Mouse (Mus musculus) liver, adult (tissue): ENCODE data around the gene Slc26a1.

Experiments
- GATA4 ChIP-seq: IDR thresholded peaks from 2 replicates; pipeline ENCODE4 v1.6.1; 2014; ENCODE audit warnings: mild to moderate bottlenecking, low read length; ENCODE audit not compliant: insufficient replicate concordance

The Slc26a1 gene

GRCm38 (mm10) chr5:108670785-108671184, 4.6 kb downstream of the Slc26a1 start:
- TF ChIP-seq GATA4, result no peak

- no peak for TF ChIP-seq GATA4
Observed at GRCm38 (mm10) chr5:108669986-108670385, 5.4 kb downstream of the Slc26a1 start.

- no peak for TF ChIP-seq GATA4
Observed at GRCm38 (mm10) chr5:108668977-108669936, 6.1 kb downstream of the Slc26a1 start, which contains the start of gene Dgkq. Gene Dgkq, minus strand, starts transcription at chr5:108669672.

GRCm38 (mm10) chr5:108668387-108668932, 6.9 kb downstream of the Slc26a1 start:
- TF ChIP-seq GATA4, result no peak

- no peak for TF ChIP-seq GATA4
Observed at GRCm38 (mm10) chr5:108667370-108667769, 8.0 kb downstream of the Slc26a1 start.

- TF ChIP-seq GATA4, result no peak
Observed at GRCm38 (mm10) chr5:108665066-108665465, 10.3 kb downstream of the Slc26a1 start.

GRCm38 (mm10) chr5:108662772-108663171, 12.6 kb downstream of the Slc26a1 start:
- no peak for TF ChIP-seq GATA4

- TF ChIP-seq GATA4, result no peak
Observed at GRCm38 (mm10) chr5:108660632-108661268, 14.6 kb downstream of the Slc26a1 start.

GRCm38 (mm10) chr5:108659698-108660631, 15.4 kb downstream of the Slc26a1 start, which contains the start of gene Idua:
Gene Idua, plus strand, starts transcription at chr5:108660331.
- no peak for TF ChIP-seq GATA4

- no peak for TF ChIP-seq GATA4
Observed at GRCm38 (mm10) chr5:108658611-108659010, 16.8 kb downstream of the Slc26a1 start.

GRCm38 (mm10) chr5:108657406-108657805, 18.0 kb downstream of the Slc26a1 start:
- no peak for TF ChIP-seq GATA4

- TF ChIP-seq GATA4, result no peak
Observed at GRCm38 (mm10) chr5:108655891-108656650, 19.3 kb downstream of the Slc26a1 start.

GRCm38 (mm10) chr5:108655381-108655780, 20.0 kb downstream of the Slc26a1 start:
- no peak for TF ChIP-seq GATA4

- TF ChIP-seq GATA4, result no peak
Observed at GRCm38 (mm10) chr5:108654444-108654990, 20.9 kb downstream of the Slc26a1 start.

GRCm38 (mm10) chr5:108653341-108653740, 22.0 kb downstream of the Slc26a1 start:
- no peak for TF ChIP-seq GATA4
